Mouse (Mus musculus) heart, postnatal 25 days (tissue): ENCODE results near the gene Dapk3. TPM values are rescaled to one million over a fixed set of nuclear protein-coding genes. Genes with fewer than 3 reads are reported as not detected.
A peak's percentile ranks its signal among the peaks of the same experiment; 100 is the strongest.

Experiments used
- DNase-seq: peaks from one replicate; pipeline ENCODE4 v3.0.0; 2022; ENCODE audit warnings: low spot score
- intact Hi-C: fragments of 180-260 bp; cut with DNase I; formaldehyde crosslinking; loops from one replicate; pipeline ENCODE4 v1.15.1; 2025
- total RNA-seq, 2 experiments: library from RNA; stranded (reverse); gene quantifications; 2 replicates each; pipeline ENCODE4 v1.2.3; 2021

Gene Dapk3
- total RNA-seq, 2 experiments from 2014 or later = 26.4 to 28.7 TPM

- intact Hi-C loops = no loop called here
- no peak for DNase-seq
Measured at GRCm38 (mm10) chr10:81230438-81231332, 47.9 kb downstream of the Dapk3 start, which contains the start of gene Atcay. Gene Atcay, minus strand, starts transcription at chr10:81230833.

- no peak for DNase-seq
- intact Hi-C loops = no loop called here
Measured at GRCm38 (mm10) chr10:81231436-81231835, 48.6 kb downstream of the Dapk3 start.

- peak; percentile 75 for DNase-seq
- intact Hi-C loops = no loop called here
Measured at GRCm38 (mm10) chr10:81232580-81233225, 49.9 kb downstream of the Dapk3 start, which contains the start of gene Zfr2. Gene Zfr2, plus strand, starts transcription at chr10:81233155.

- intact Hi-C loops = no loop called here
- DNase-seq = no peak
Measured at GRCm38 (mm10) chr10:81233226-81233585, 50.4 kb downstream of the Dapk3 start.

GRCm38 (mm10) chr10:81234206-81234605 is 51.4 kb downstream of the Dapk3 start:
- DNase-seq = no peak
- intact Hi-C loops = no loop called here

- intact Hi-C loops = no loop called here
Measured at GRCm38 (mm10) chr10:81236471-81237268, 53.9 kb downstream of the Dapk3 start.

GRCm38 (mm10) chr10:81238618-81239017 is 55.8 kb downstream of the Dapk3 start:
- intact Hi-C loops = no loop called here
- DNase-seq = no peak

More at GRCm38 (mm10) chr10:81236471-81237268, 53.9 kb downstream of the Dapk3 start:
- DNase-seq = no peak

- no peak for DNase-seq
- intact Hi-C loops = no loop called here
Measured at GRCm38 (mm10) chr10:81240876-81241275, 58.1 kb downstream of the Dapk3 start.

GRCm38 (mm10) chr10:81242021-81242420 is 59.2 kb downstream of the Dapk3 start:
- intact Hi-C loops = no loop called here

More at GRCm38 (mm10) chr10:81242021-81242420, 59.2 kb downstream of the Dapk3 start:
- no peak for DNase-seq

Other genes with a start within 250 kb of the Dapk3 start
- under 1 TPM; 0.13 to 0.34 TPM for gene Gng7, start 168.1 kb upstream of the Dapk3 start, total RNA-seq
- gene Diras1, start 157.3 kb upstream of the Dapk3 start, total RNA-seq = not detected
- gene Slc39a3, start 145.6 kb upstream of the Dapk3 start, total RNA-seq = 10 to 100 TPM; 14.0 to 14.3 TPM
- gene Sgta, start 122.8 kb upstream of the Dapk3 start, total RNA-seq = 10 to 100 TPM; 86.7 to 93.2 TPM
- gene Thop1, start 113.0 kb upstream of the Dapk3 start, total RNA-seq = 10 to 100 TPM; 12.3 to 13.2 TPM
- 1 to 10 TPM in 1 of 2 experiments, under 1 TPM in 1; 0.87 to 1.2 TPM for gene Creb3l3, start 84.1 kb upstream of the Dapk3 start, total RNA-seq
- 100 to 1,000 TPM; 122 to 123 TPM for gene Map2k2, start 77.1 kb upstream of the Dapk3 start, total RNA-seq
- 10 to 100 TPM; 34.5 to 42.2 TPM for gene Zbtb7a, start 47.8 kb upstream of the Dapk3 start, total RNA-seq
- 10 to 100 TPM; 15.6 to 17.4 TPM for gene Pias4, start 15.1 kb upstream of the Dapk3 start, total RNA-seq
- gene Eef2, start 6.4 kb upstream of the Dapk3 start, total RNA-seq = 1,000 to 10,000 TPM in 1 of 2 experiments, 100 to 1,000 TPM in 1; 925 to 1,035 TPM
- not detected for gene 4930442H23Rik, start 844 bp downstream of the Dapk3 start, total RNA-seq
- 10 to 100 TPM in 1 of 2 experiments, 1 to 10 TPM in 1; 6.9 to 13.4 TPM for gene Nmrk2, start 19.0 kb downstream of the Dapk3 start, total RNA-seq
- under 1 TPM; 0.05 to 0.06 TPM for gene Atcay, start 47.8 kb downstream of the Dapk3 start, total RNA-seq
- gene Zfr2, start 50.1 kb downstream of the Dapk3 start, total RNA-seq = 1 to 10 TPM; 2.2 to 2.8 TPM
- under 1 TPM; 0.42 to 0.61 TPM for gene Matk, start 69.9 kb downstream of the Dapk3 start, total RNA-seq
- gene Mrpl54, start 83.9 kb downstream of the Dapk3 start, total RNA-seq = 10 to 100 TPM; 93.8 to 96.6 TPM
- gene Apba3, start 84.0 kb downstream of the Dapk3 start, total RNA-seq = 100 to 1,000 TPM in 1 of 2 experiments, 10 to 100 TPM in 1; 98.4 to 123 TPM
- not detected for gene Tjp3, start 108.6 kb downstream of the Dapk3 start, total RNA-seq
- 10 to 100 TPM; 30.0 to 33.7 TPM for gene Pip5k1c, start 110.0 kb downstream of the Dapk3 start, total RNA-seq
- 10 to 100 TPM; 13.5 to 16.6 TPM for gene Cactin, start 138.1 kb downstream of the Dapk3 start, total RNA-seq
- 1 to 10 TPM; 4.8 to 5.7 TPM for gene Tbxa2r, start 145.7 kb downstream of the Dapk3 start, total RNA-seq
- gene Gipc3, start 160.3 kb downstream of the Dapk3 start, total RNA-seq = 1 to 10 TPM; 4.8 to 5.4 TPM
- 10 to 100 TPM; 68.7 to 70.2 TPM for gene Hmg20b, start 167.5 kb downstream of the Dapk3 start, total RNA-seq
- 10 to 100 TPM; 12.5 to 13.7 TPM for gene Mfsd12, start 174.5 kb downstream of the Dapk3 start, total RNA-seq
- gene 4930404N11Rik, start 182.8 kb downstream of the Dapk3 start, total RNA-seq = 1 to 10 TPM in 1 of 2 experiments, under 1 TPM in 1; 0.78 to 1.2 TPM
- 10 to 100 TPM; 27.7 to 32.3 TPM for gene Fzr1, start 195.5 kb downstream of the Dapk3 start, total RNA-seq
- 10 to 100 TPM; 52.0 to 56.2 TPM for gene Dohh, start 201.4 kb downstream of the Dapk3 start, total RNA-seq
- gene Gm48551, start 201.5 kb downstream of the Dapk3 start, total RNA-seq = under 1 TPM; 0.61 to 0.78 TPM
- gene Gm48552, start 206.0 kb downstream of the Dapk3 start, total RNA-seq = under 1 TPM in 1 of 2 experiments, not detected in 1; 0.70 TPM
- 1 to 10 TPM; 2.0 TPM for gene Smim24, start 210.0 kb downstream of the Dapk3 start, total RNA-seq